Mouse (Mus musculus) heart, postnatal 0 days (tissue): ENCODE measurements at regions not wholly inside any gene's neighbourhood (a gene's known extent, or its start where the extent isn't known, plus 50 kb on each side); places are given as distances from the start of the nearest gene placed in this dataset.

Experiments
- ATAC-seq: fragments of 200-750 bp; cut with Nextera tagmentation; 2 replicates; pipeline ENCODE4 v1.8.0; 2017; ENCODE audit warnings: low read depth, moderate number of reproducible peaks, moderate library complexity; ENCODE audit not compliant: insufficient read depth
- DNase-seq: peaks from one replicate; pipeline ENCODE4 v3.0.0-alpha.2; 2016; ENCODE audit warnings: low spot score
- H3K27ac ChIP-seq: fragments of 300-500 bp; sonication (generic); 2 replicates; pipeline ENCODE4 v1.5.1; 2014; ENCODE audit warnings: low read depth, mild to moderate bottlenecking
- H3K27me3 ChIP-seq: fragments of 300-500 bp; sonication (generic); 2 replicates; pipeline ENCODE4 v1.6.1; 2014; ENCODE audit warnings: low read length, mixed read lengths; ENCODE audit not compliant: control insufficient read depth, insufficient read depth
- H3K36me3 ChIP-seq: fragments of 300-500 bp; sonication (generic); replicated peaks from 2 replicates; pipeline ENCODE4 v1.6.1; 2014; ENCODE audit warnings: low read length, mixed read lengths; ENCODE audit not compliant: control insufficient read depth, insufficient read depth
- H3K4me1 ChIP-seq: fragments of 300-500 bp; sonication (generic); 2 replicates; pipeline ENCODE4 v1.6.1; 2014; ENCODE audit warnings: antibody characterized with exemption; ENCODE audit not compliant: control insufficient read depth, insufficient read depth
- H3K4me2 ChIP-seq: fragments of 300-500 bp; sonication (generic); 2 replicates; pipeline ENCODE4 v1.6.1; 2014; ENCODE audit warnings: low read depth, mild to moderate bottlenecking, low read length, moderate library complexity
- H3K4me3 ChIP-seq: fragments of 300-500 bp; sonication (generic); 2 replicates; pipeline ENCODE4 v1.5.1; 2014; ENCODE audit warnings: low read depth, low read length
- H3K9ac ChIP-seq: fragments of 300-500 bp; sonication (generic); replicated peaks from 2 replicates; pipeline ENCODE4 v1.6.1; 2014; ENCODE audit warnings: low read depth, low read length, mixed read lengths
- H3K9me3 ChIP-seq: fragments of 300-500 bp; sonication (generic); replicated peaks from 2 replicates; pipeline ENCODE4 v1.6.1; 2016; ENCODE audit warnings: low read length; ENCODE audit not compliant: control insufficient read depth
- CTCF ChIP-seq: IDR thresholded peaks from 2 replicates; pipeline ENCODE4 v1.5.1; 2016; ENCODE audit warnings: antibody characterized with exemption, control low read depth, low read depth
- EP300 ChIP-seq: IDR thresholded peaks from 2 replicates; pipeline ENCODE4 v1.6.1; 2016; ENCODE audit warnings: antibody characterized with exemption, low read depth
- WGBS: fragments of 180-500 bp; shearing (Covaris S2); extraction: QIAGEN DNeasy Blood & Tissue Kit; methylation state at CpG from one replicate; pipeline ENCODE4 v1.1.7; 2014; 5-methylcytosine and 5-hydroxymethylcytosine counted together

DNA sequence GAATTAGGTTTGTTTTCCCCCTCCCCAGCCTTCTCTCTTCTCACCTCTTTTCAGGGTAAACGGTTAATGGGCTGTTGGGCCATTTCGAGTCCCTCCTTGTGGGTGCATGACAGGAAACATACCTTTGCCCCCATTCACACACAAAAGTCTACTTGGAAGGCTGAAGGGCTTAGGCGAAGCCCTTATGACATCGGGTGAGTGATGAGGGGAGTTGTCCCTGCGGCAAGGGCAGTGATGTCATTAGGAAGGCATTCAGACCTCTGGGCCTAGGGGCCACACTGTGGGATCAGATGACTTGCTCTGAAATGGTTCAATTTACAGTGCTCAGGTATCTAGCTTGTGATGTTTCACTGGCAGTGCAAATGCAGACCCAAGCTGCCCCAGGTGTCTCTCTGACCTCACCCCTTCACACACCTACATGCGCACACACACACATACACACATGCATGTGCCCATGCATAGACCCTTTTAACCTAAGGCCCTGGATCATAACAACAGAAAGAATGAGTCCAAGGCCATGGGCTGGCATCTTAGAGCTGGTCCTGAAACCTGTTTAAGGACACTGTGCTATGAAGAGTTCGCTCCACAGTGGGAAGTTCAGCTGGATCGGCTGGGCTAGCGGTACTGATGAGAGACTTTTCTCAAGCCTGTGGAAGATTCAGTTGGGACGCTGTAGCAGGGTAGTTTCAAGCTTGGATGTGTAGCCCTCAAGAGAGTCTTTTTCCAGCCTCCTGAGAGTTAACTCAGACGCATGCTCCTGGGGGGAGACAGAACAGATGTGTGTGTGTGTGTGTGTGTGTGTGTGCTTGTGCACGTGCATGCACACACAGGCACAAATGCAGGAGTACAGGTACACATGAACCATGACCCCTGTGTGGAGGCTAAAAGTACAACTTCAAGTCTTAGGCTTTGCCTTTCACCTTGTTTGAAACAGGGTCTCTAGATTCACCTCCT is 298.8 kb downstream of the 1500009L16Rik start:
- TF ChIP-seq CTCF (no peak), EP300 (no peak)
- 0 out of 2 replicates have a peak, but pooled peaks have one; percentile 31 for ATAC-seq

DNA sequence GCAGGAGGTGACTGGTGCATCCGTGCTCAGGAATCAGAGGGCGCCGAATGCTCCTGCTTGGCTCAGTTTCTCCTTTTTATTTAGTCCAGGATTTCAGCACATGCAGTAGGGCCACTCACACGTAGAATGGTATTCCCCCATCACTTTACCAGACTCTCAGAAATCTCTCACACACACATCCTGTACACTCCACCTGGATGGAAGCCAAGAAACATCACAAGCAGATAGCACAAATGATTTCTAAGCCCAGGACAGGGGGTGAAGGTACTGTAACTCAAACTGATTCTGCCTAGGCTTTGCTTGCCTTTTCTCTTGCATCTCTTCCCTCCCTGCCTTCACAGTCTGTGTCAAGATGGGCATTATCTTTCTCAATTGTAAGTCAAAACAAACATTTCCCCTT is 301.6 kb downstream of the 1500009L16Rik start:
- TF ChIP-seq CTCF (no peak), EP300 (no peak)
- DNase-seq (no peak), ATAC-seq (no peak)
- no peak overlapping the region for H3K9ac ChIP-seq
- peaks cover 29% of the 10 kb centered on the region for H3K4me1 ChIP-seq
- no peak overlapping the region for H3K27ac ChIP-seq
- H3K36me3 ChIP-seq: no peaks in the 10 kb centered on the region
- no peaks in the 10 kb centered on the region for H3K9me3 ChIP-seq
- no peak overlapping the region for H3K4me3 ChIP-seq
- H3K27me3 ChIP-seq: no peaks in the 10 kb centered on the region
- no peak overlapping the region for H3K4me2 ChIP-seq
- 31% methylated on average over 4 of the region's 4 CpGs for WGBS

More for the DNA sequence above, 298.8 kb downstream of the 1500009L16Rik start:
- Histone ChIP-seq H3K4me2 (no peak overlapping the region), H3K27ac (no peak overlapping the region), H3K9me3 (no peaks in the 10 kb centered on the region), H3K4me1 (peaks cover 21% of the 10 kb centered on the region; the same call in 1 of the 2 replicates), H3K27me3 (no peaks in the 10 kb centered on the region), H3K4me3 (no peak overlapping the region), H3K9ac (no peak overlapping the region), H3K36me3 (no peaks in the 10 kb centered on the region)
- WGBS: 65% methylated on average over 12 of the region's 12 CpGs
- DNase-seq: no peak

DNA sequence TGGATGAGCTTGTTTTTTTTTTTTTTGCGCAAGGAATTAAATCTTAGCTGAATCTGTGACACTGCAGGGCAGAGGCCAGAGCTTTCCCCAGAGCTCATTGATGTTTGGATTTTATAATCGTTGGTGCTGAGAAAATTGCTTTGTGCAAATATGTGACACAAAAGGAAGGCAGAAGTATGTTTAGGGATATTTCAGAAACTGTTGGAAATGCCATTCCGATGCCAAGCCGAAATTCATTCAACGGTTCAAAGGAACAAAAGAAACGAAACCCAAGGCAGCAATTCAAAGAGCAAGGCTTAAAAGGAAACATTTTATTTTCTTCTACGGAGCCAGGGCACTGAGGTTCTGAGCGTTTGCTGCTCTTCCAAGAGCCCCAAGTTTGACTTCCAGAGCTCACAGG is 302.2 kb downstream of the 1500009L16Rik start:
- Histone ChIP-seq H3K9me3 (no peaks in the 10 kb centered on the region), H3K4me2 (no peak overlapping the region), H3K27me3 (no peaks in the 10 kb centered on the region), H3K36me3 (no peaks in the 10 kb centered on the region), H3K4me1 (peaks cover 24% of the 10 kb centered on the region), H3K4me3 (no peak overlapping the region), H3K27ac (no peak overlapping the region), H3K9ac (no peak overlapping the region)
- ATAC-seq (no peak), DNase-seq (no peak)
- no peak for TF ChIP-seq CTCF
- WGBS: 82% methylated on average over 8 of the region's 8 CpGs

DNA sequence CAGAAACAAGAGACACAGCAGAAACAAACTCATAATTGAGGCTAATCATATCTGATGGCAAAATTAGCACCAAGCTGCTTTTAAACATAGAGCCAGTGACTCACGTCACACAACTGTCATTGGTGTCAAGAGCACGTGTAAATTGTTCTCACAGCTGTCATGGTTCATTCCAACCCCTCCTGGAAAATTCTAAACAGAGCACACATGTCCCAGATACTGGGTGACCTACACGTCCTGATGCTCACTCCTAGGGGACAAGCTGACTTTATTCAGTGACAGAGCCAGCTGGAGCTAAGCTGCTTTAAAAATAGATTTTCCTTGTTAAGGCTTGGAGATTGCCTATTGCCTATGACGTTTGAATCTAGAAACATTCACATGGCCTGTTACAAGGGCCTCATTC is 304.1 kb downstream of the 1500009L16Rik start:
- Histone ChIP-seq H3K9ac (no peak overlapping the region), H3K4me3 (no peak overlapping the region), H3K4me1 (peaks cover 21% of the 10 kb centered on the region), H3K9me3 (no peaks in the 10 kb centered on the region), H3K4me2 (no peak overlapping the region), H3K27ac (peak overlapping the region; percentile 83), H3K36me3 (no peaks in the 10 kb centered on the region), H3K27me3 (no peaks in the 10 kb centered on the region)
- peak; percentile 97 for ATAC-seq
- peak; percentile 94 for DNase-seq
- no peak for TF ChIP-seq CTCF
- TF ChIP-seq EP300: peak; percentile 93
- WGBS: 20% methylated on average over 4 of the region's 4 CpGs

DNA sequence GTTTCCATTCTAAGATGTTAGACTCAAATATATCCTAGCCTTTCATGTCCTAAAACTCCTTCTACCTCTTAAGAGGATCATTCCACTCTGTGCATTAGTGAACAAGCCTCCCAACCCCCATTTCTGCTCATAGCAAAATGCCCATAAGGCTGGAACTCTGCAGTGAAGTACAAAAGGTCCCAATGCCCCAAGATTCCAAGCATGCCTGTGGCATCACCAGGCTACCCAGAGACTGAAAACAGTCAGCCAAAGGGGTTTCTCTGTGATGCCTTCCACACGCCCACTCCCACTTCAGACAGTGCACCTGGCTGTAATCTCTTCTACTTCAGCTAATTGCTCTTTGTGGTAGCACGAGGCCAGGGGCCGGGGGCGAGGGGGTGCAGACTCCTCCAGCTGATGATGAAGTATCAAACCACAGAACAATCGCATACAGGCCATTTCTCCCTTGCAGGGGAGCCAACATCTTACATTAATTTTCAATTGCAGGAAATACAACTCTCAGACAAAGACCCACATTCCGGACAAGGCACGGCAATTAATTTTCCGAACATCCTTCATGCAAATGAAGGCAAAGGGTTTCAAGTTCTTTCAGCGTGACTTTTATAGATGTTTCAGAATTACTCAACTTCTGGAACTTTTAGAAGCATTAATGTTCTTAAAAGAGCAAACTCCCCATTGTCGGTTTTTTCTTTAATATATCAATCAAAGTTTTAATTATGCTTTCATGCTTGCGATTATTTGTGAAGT is 313.6 kb downstream of the 1500009L16Rik start:
- peaks cover 8% of the 10 kb centered on the region for H3K4me1 ChIP-seq
- no peak overlapping the region for H3K4me2 ChIP-seq
- H3K27me3 ChIP-seq: no peaks in the 10 kb centered on the region
- no peak overlapping the region for H3K4me3 ChIP-seq
- H3K27ac ChIP-seq: no peak overlapping the region
- no peaks in the 10 kb centered on the region for H3K36me3 ChIP-seq
- WGBS: 60% methylated on average over 11 of the region's 11 CpGs
- no peak for TF ChIP-seq CTCF
- TF ChIP-seq EP300: no peak
- DNase-seq (no peak), ATAC-seq (no peak)
- no peak overlapping the region for H3K9ac ChIP-seq
- H3K9me3 ChIP-seq: no peaks in the 10 kb centered on the region
